Mouse (Mus musculus): ENCODE data around the gene L3mbtl4. TPM values are rescaled to one million over a fixed set of nuclear protein-coding genes. Genes with fewer than 3 reads are reported as not detected.
A peak's percentile ranks its signal among the peaks of the same experiment; 100 is the strongest.

The L3mbtl4 gene
- polyA plus RNA-seq, 1 experiment from 2014 or later = 0.71 TPM

GRCm38 (mm10) chr17:68642521-68643088, 369.0 kb downstream of the L3mbtl4 start:
- DNase-seq (ENCODE audit: low spot score) (no peak), ATAC-seq (no peak)
- Histone ChIP-seq H3K4me1 (ENCODE audit: control insufficient read depth, insufficient read depth, low read length) (no peaks in the 10 kb centered on the region), H3K9ac (ENCODE audit: low read length) (no peak overlapping the region), H3K36me3 (ENCODE audit: control insufficient read depth, insufficient read depth, low read length) (no peaks in the 10 kb centered on the region), H3K9me3 (replicated peaks; ENCODE audit: control insufficient read depth, low read length) (no peaks in the 10 kb centered on the region), H3K27me3 (replicated peaks; ENCODE audit: control insufficient read depth, insufficient read depth, low read length) (no peaks in the 10 kb centered on the region), H3K4me3 (ENCODE audit: low read depth, low read length) (no peak overlapping the region), H3K27ac (ENCODE audit: low read depth, low read length) (no peak overlapping the region), H3K4me2 (ENCODE audit: low read length) (no peak overlapping the region)
- 76% methylated on average over 5 of the region's 5 CpGs for WGBS

GRCm38 (mm10) chr17:68666528-68666927, 392.9 kb downstream of the L3mbtl4 start:
- H3K4me1 ChIP-seq (ENCODE audit: control insufficient read depth, insufficient read depth, low read length) = no peaks in the 10 kb centered on the region
- no peak overlapping the region for H3K9ac ChIP-seq (ENCODE audit: low read length)
- no peaks in the 10 kb centered on the region for H3K9me3 ChIP-seq (replicated peaks; ENCODE audit: control insufficient read depth, low read length)
- no peak overlapping the region for H3K27ac ChIP-seq (ENCODE audit: low read depth, low read length)
- WGBS = 72% methylated on average over 1 of the region's 1 CpGs
- DNase-seq (ENCODE audit: low spot score) (peak; percentile 4), ATAC-seq (no peak)
- H3K27me3 ChIP-seq (replicated peaks; ENCODE audit: control insufficient read depth, insufficient read depth, low read length) = no peaks in the 10 kb centered on the region
- no peaks in the 10 kb centered on the region for H3K36me3 ChIP-seq (ENCODE audit: control insufficient read depth, insufficient read depth, low read length)
- no peak overlapping the region for H3K4me2 ChIP-seq (ENCODE audit: low read length)
- H3K4me3 ChIP-seq (ENCODE audit: low read depth, low read length) = no peak overlapping the region

- H3K4me1 ChIP-seq (ENCODE audit: control insufficient read depth, insufficient read depth, low read length) = 0 out of 2 replicates have a peak, but pooled peaks cover 2% of the 10 kb centered on the region
- peak; percentile 6 for DNase-seq (ENCODE audit: low spot score)
- 11% methylated on average over 7 of the region's 7 CpGs for WGBS
Measured at GRCm38 (mm10) chr17:68672088-68672504, 398.5 kb downstream of the L3mbtl4 start.

DNA sequence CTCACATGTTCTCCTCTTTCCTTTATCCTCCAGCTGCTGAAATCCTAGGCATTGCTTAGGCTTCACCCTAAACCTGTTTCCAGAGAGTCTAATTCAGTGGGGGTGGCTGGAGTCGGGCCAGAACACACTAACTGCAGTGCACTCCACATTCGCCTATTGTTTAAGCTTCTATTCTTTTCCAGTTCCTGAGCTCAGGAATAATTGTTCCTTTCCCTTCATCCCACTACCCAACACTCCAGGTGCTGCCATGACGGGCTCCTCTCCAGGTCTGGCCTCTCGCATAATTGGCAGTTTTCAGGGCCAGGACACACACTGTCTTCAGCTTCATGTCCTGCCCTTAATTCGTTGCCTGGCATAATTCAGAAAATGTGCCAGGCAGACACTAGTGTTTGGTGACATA, 437.1 kb downstream of the L3mbtl4 start:
- Histone ChIP-seq H3K9ac (ENCODE audit: low read length) (no peak overlapping the region), H3K27ac (ENCODE audit: low read depth, low read length) (no peak overlapping the region), H3K4me2 (ENCODE audit: low read length) (no peak overlapping the region), H3K4me1 (ENCODE audit: control insufficient read depth, insufficient read depth, low read length) (no peaks in the 10 kb centered on the region), H3K27me3 (replicated peaks; ENCODE audit: control insufficient read depth, insufficient read depth, low read length) (no peaks in the 10 kb centered on the region), H3K9me3 (replicated peaks; ENCODE audit: control insufficient read depth, low read length) (no peaks in the 10 kb centered on the region), H3K4me3 (ENCODE audit: low read depth, low read length) (no peak overlapping the region), H3K36me3 (ENCODE audit: control insufficient read depth, insufficient read depth, low read length) (no peaks in the 10 kb centered on the region)
- DNase-seq (ENCODE audit: low spot score) (no peak), ATAC-seq (no peak)
- 49% methylated on average over 5 of the region's 5 CpGs for WGBS

More at GRCm38 (mm10) chr17:68672088-68672504, 398.5 kb downstream of the L3mbtl4 start:
- no peaks in the 10 kb centered on the region for H3K36me3 ChIP-seq (ENCODE audit: control insufficient read depth, insufficient read depth, low read length)
- ATAC-seq = no peak
- H3K4me3 ChIP-seq (ENCODE audit: low read depth, low read length) = no peak overlapping the region
- no peak overlapping the region for H3K27ac ChIP-seq (ENCODE audit: low read depth, low read length)
- H3K9me3 ChIP-seq (replicated peaks; ENCODE audit: control insufficient read depth, low read length) = no peaks in the 10 kb centered on the region
- H3K9ac ChIP-seq (ENCODE audit: low read length) = no peak overlapping the region
- H3K27me3 ChIP-seq (replicated peaks; ENCODE audit: control insufficient read depth, insufficient read depth, low read length) = no peaks in the 10 kb centered on the region
- H3K4me2 ChIP-seq (ENCODE audit: low read length) = no peak overlapping the region

GRCm38 (mm10) chr17:68711350-68711749, 437.8 kb downstream of the L3mbtl4 start:
- 86% methylated on average over 3 of the region's 3 CpGs for WGBS
- ATAC-seq = no peak

GRCm38 (mm10) chr17:68748296-68748695, 474.7 kb downstream of the L3mbtl4 start:
- no peaks in the 10 kb centered on the region for H3K36me3 ChIP-seq (ENCODE audit: control insufficient read depth, insufficient read depth, low read length)
- H3K27ac ChIP-seq (ENCODE audit: low read depth, low read length) = no peak overlapping the region
- H3K4me1 ChIP-seq (ENCODE audit: control insufficient read depth, insufficient read depth, low read length) = no peaks in the 10 kb centered on the region
- no peak overlapping the region for H3K4me3 ChIP-seq (ENCODE audit: low read depth, low read length)
- DNase-seq (ENCODE audit: low spot score) (no peak), ATAC-seq (no peak)
- no peak overlapping the region for H3K4me2 ChIP-seq (ENCODE audit: low read length)
- no peaks in the 10 kb centered on the region for H3K9me3 ChIP-seq (replicated peaks; ENCODE audit: control insufficient read depth, low read length)
- 65% methylated on average over 1 of the region's 1 CpGs for WGBS
- no peak overlapping the region for H3K9ac ChIP-seq (ENCODE audit: low read length)
- H3K27me3 ChIP-seq (replicated peaks; ENCODE audit: control insufficient read depth, insufficient read depth, low read length) = no peaks in the 10 kb centered on the region

More at GRCm38 (mm10) chr17:68711350-68711749, 437.8 kb downstream of the L3mbtl4 start:
- Histone ChIP-seq H3K9me3 (replicated peaks; ENCODE audit: control insufficient read depth, low read length) (no peaks in the 10 kb centered on the region), H3K4me3 (ENCODE audit: low read depth, low read length) (no peak overlapping the region), H3K27me3 (replicated peaks; ENCODE audit: control insufficient read depth, insufficient read depth, low read length) (no peaks in the 10 kb centered on the region), H3K4me2 (ENCODE audit: low read length) (no peak overlapping the region), H3K9ac (ENCODE audit: low read length) (no peak overlapping the region), H3K27ac (ENCODE audit: low read depth, low read length) (no peak overlapping the region), H3K36me3 (ENCODE audit: control insufficient read depth, insufficient read depth, low read length) (no peaks in the 10 kb centered on the region), H3K4me1 (ENCODE audit: control insufficient read depth, insufficient read depth, low read length) (no peaks in the 10 kb centered on the region)
- DNase-seq (ENCODE audit: low spot score) = no peak

GRCm38 (mm10) chr17:68750513-68750912, 476.9 kb downstream of the L3mbtl4 start:
- Histone ChIP-seq H3K9me3 (replicated peaks; ENCODE audit: control insufficient read depth, low read length) (no peaks in the 10 kb centered on the region), H3K4me3 (ENCODE audit: low read depth, low read length) (no peak overlapping the region), H3K27me3 (replicated peaks; ENCODE audit: control insufficient read depth, insufficient read depth, low read length) (no peaks in the 10 kb centered on the region), H3K4me2 (ENCODE audit: low read length) (no peak overlapping the region), H3K9ac (ENCODE audit: low read length) (no peak overlapping the region), H3K27ac (ENCODE audit: low read depth, low read length) (no peak overlapping the region), H3K4me1 (ENCODE audit: control insufficient read depth, insufficient read depth, low read length) (no peaks in the 10 kb centered on the region), H3K36me3 (ENCODE audit: control insufficient read depth, insufficient read depth, low read length) (no peaks in the 10 kb centered on the region)
- ATAC-seq (peak; percentile 29; the same call in 1 of the 2 replicates), DNase-seq (ENCODE audit: low spot score) (peak; percentile 14)
- 52% methylated on average over 6 of the region's 6 CpGs for WGBS

GRCm38 (mm10) chr17:68753112-68753511, 479.5 kb downstream of the L3mbtl4 start:
- Histone ChIP-seq H3K4me2 (ENCODE audit: low read length) (no peak overlapping the region), H3K27ac (ENCODE audit: low read depth, low read length) (no peak overlapping the region), H3K4me1 (ENCODE audit: control insufficient read depth, insufficient read depth, low read length) (no peaks in the 10 kb centered on the region), H3K36me3 (ENCODE audit: control insufficient read depth, insufficient read depth, low read length) (no peaks in the 10 kb centered on the region), H3K9ac (ENCODE audit: low read length) (no peak overlapping the region), H3K9me3 (replicated peaks; ENCODE audit: control insufficient read depth, low read length) (no peaks in the 10 kb centered on the region), H3K4me3 (ENCODE audit: low read depth, low read length) (no peak overlapping the region), H3K27me3 (replicated peaks; ENCODE audit: control insufficient read depth, insufficient read depth, low read length) (no peaks in the 10 kb centered on the region)
- 71% methylated on average over 7 of the region's 7 CpGs for WGBS
- peak; percentile 66; the same call in 1 of the 2 replicates for ATAC-seq
- DNase-seq (ENCODE audit: low spot score) = peak; percentile 42

DNA sequence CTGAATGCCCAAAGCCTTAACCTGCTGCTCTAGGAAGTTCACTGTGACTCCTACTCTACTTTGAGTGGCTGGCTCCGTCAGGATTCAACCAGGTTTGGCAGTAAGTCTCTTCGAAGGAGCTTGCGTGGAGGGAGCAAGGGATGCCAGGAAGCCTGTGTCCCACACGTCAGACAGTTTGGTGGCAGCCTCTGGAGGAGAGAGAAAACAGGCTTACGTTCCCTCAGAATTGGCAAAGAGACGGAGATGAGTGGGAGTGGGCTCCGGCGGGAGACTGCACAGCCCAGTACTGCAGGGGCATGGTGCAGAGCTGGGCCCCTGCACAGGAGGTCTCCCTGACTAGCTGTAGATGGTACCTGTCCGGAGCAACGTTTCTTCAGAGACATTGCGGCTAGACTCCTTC, 481.2 kb downstream of the L3mbtl4 start:
- Histone ChIP-seq H3K9ac (ENCODE audit: low read length) (no peak overlapping the region), H3K4me2 (ENCODE audit: low read length) (no peak overlapping the region), H3K4me3 (ENCODE audit: low read depth, low read length) (no peak overlapping the region), H3K36me3 (ENCODE audit: control insufficient read depth, insufficient read depth, low read length) (no peaks in the 10 kb centered on the region), H3K27me3 (replicated peaks; ENCODE audit: control insufficient read depth, insufficient read depth, low read length) (no peaks in the 10 kb centered on the region), H3K27ac (ENCODE audit: low read depth, low read length) (no peak overlapping the region), H3K9me3 (replicated peaks; ENCODE audit: control insufficient read depth, low read length) (no peaks in the 10 kb centered on the region), H3K4me1 (ENCODE audit: control insufficient read depth, insufficient read depth, low read length) (no peaks in the 10 kb centered on the region)
- DNase-seq (ENCODE audit: low spot score) (no peak), ATAC-seq (no peak)
- 91% methylated on average over 11 of the region's 11 CpGs for WGBS
